In the genomic region with DNA sequence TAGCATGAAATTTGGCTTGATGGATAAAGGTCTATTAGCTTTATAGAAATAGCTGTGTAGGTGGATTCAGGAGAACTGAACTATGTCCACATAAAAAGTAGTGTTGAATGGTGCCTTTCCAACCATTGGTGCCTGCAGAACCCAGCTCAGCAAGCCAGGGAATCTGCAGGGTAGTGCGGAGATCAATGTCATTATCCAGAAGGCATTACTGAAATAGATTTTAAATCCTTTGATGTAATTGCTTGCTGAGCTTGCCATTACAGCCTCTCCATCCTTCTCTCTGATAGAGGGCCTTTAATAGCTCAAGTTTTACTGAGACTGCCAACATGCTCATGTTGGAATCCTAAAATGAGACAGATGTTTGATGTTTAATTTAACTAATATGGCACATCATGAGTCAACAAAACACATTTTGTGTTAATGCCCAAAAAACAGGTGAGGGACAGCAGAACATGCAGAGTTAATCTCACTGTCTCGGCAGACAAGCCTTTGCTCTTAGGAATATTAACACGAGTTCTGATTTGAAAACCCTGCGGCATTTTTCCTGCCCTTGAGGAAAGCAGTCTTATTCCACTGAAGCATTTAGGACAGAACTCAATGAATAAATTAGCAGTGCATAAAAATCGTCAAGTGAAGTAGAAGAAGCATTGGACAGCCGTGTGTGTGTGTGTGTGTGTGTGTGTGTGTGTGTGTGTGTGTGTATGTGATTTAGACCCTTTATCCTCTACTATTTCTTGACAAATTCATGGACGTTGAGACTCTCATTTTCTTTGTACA, we compare ENCODE assay signal across 21 mouse cellular contexts.
DNase-seq lines count a peak whose midpoint lies in the region; ATAC-seq lines count a peak whose summit lies in the region.
"Had no signal": no experiment of that assay in that cellular context is flagged by ENCODE, and none has a peak within 500 bp of the region (broad histone marks: within the 10 kb centered on the region; RNA-seq: fewer than 3 reads in every experiment).

No protein-coding gene starts in this region.

- no peaks in the 10 kb centered on the region for H3K4me1 ChIP-seq in hindbrain, embryonic 13.5 days (replicated peaks)
- no peaks in the 10 kb centered on the region for H3K4me1 ChIP-seq in hindbrain, embryonic 10.5 days (replicated peaks)
- H3K4me1 ChIP-seq in neural tube, embryonic 14.5 days (ENCODE audit: control insufficient read depth, insufficient read depth, low read length), result no peaks in the 10 kb centered on the region
- H3K4me1 ChIP-seq in midbrain, embryonic 14.5 days (ENCODE audit: control insufficient read depth, insufficient read depth, low read length), result no peaks in the 10 kb centered on the region
- H3K4me1 ChIP-seq in heart, embryonic 10.5 days, result no peaks in the 10 kb centered on the region
- H3K4me1 ChIP-seq: embryonic facial prominence, embryonic 15.5 days; liver, embryonic 15.5 days had no signal

- H3K9me3 ChIP-seq in hindbrain, embryonic 13.5 days, result no peaks in the 10 kb centered on the region
- H3K9me3 ChIP-seq in hindbrain, embryonic 10.5 days, result no peaks in the 10 kb centered on the region
- no peaks in the 10 kb centered on the region for H3K9me3 ChIP-seq in neural tube, embryonic 14.5 days (ENCODE audit: control insufficient read depth, low read length)
- H3K9me3 ChIP-seq in midbrain, embryonic 14.5 days (ENCODE audit: control insufficient read depth, low read length), result no peaks in the 10 kb centered on the region
- no peaks in the 10 kb centered on the region for H3K9me3 ChIP-seq in heart, embryonic 10.5 days
- H3K9me3 ChIP-seq: embryonic facial prominence, embryonic 15.5 days; liver, embryonic 15.5 days had no signal

- H3K4me2 ChIP-seq in hindbrain, embryonic 13.5 days, result no peak overlapping the region
- no peak overlapping the region for H3K4me2 ChIP-seq in neural tube, embryonic 14.5 days (ENCODE audit: low read depth, low read length)
- no peak overlapping the region for H3K4me2 ChIP-seq in midbrain, embryonic 14.5 days (ENCODE audit: low read length)
- H3K4me2 ChIP-seq: embryonic facial prominence, embryonic 15.5 days; liver, embryonic 15.5 days had no signal

- no peaks in the 10 kb centered on the region for H3K27me3 ChIP-seq in hindbrain, embryonic 13.5 days
- H3K27me3 ChIP-seq in hindbrain, embryonic 10.5 days (ENCODE audit: insufficient read depth, poor library complexity, severe bottlenecking), result no peaks in the 10 kb centered on the region
- H3K27me3 ChIP-seq in neural tube, embryonic 14.5 days (ENCODE audit: control insufficient read depth, insufficient read depth, low read length), result no peaks in the 10 kb centered on the region
- no peaks in the 10 kb centered on the region for H3K27me3 ChIP-seq in midbrain, embryonic 14.5 days (ENCODE audit: control insufficient read depth, insufficient read depth, low read length)
- H3K27me3 ChIP-seq in heart, embryonic 10.5 days (ENCODE audit: insufficient read depth, poor library complexity, severe bottlenecking), result no peaks in the 10 kb centered on the region
- H3K27me3 ChIP-seq: embryonic facial prominence, embryonic 15.5 days; liver, embryonic 15.5 days had no signal

- no peak overlapping the region for H3K4me3 ChIP-seq in hindbrain, embryonic 13.5 days
- no peak overlapping the region for H3K4me3 ChIP-seq in hindbrain, embryonic 10.5 days
- H3K4me3 ChIP-seq in neural tube, embryonic 14.5 days (ENCODE audit: low read depth, low read length), result no peak overlapping the region
- no peak overlapping the region for H3K4me3 ChIP-seq in midbrain, embryonic 14.5 days (replicated peaks; ENCODE audit: low read depth, low read length)
- H3K4me3 ChIP-seq in heart, embryonic 10.5 days, result no peak overlapping the region
- H3K4me3 ChIP-seq: embryonic facial prominence, embryonic 15.5 days; liver, embryonic 15.5 days; myocyte had no signal

- peak overlapping the region; percentile 64; the same call in 1 of the 2 replicates for H3K27ac ChIP-seq in hindbrain, embryonic 13.5 days
- no peak overlapping the region for H3K27ac ChIP-seq in hindbrain, embryonic 10.5 days
- 0 out of 2 replicates have a peak overlapping the region, but pooled peaks have one; percentile 22 for H3K27ac ChIP-seq in neural tube, embryonic 14.5 days (ENCODE audit: low read depth, low read length)
- no peak overlapping the region for H3K27ac ChIP-seq in midbrain, embryonic 14.5 days (replicated peaks; ENCODE audit: low read depth, low read length)
- no peak overlapping the region for H3K27ac ChIP-seq in heart, embryonic 10.5 days
- H3K27ac ChIP-seq: embryonic facial prominence, embryonic 15.5 days; liver, embryonic 15.5 days had no signal

- WGBS in hindbrain, embryonic 13.5 days, result 57% methylated on average over 7 of the region's 7 CpGs
- WGBS in hindbrain, embryonic 10.5 days, result 85% methylated on average over 7 of the region's 7 CpGs
- WGBS in neural tube, embryonic 14.5 days, result 60% methylated on average over 7 of the region's 7 CpGs
- 56% methylated on average over 7 of the region's 7 CpGs for WGBS in midbrain, embryonic 14.5 days
- 80% methylated on average over 7 of the region's 7 CpGs for WGBS in heart, embryonic 10.5 days

- H3K36me3 ChIP-seq in hindbrain, embryonic 13.5 days, result no peaks in the 10 kb centered on the region
- H3K36me3 ChIP-seq in hindbrain, embryonic 10.5 days, result no peaks in the 10 kb centered on the region
- H3K36me3 ChIP-seq in neural tube, embryonic 14.5 days (ENCODE audit: control insufficient read depth, insufficient read depth, low read length), result no peaks in the 10 kb centered on the region
- H3K36me3 ChIP-seq in midbrain, embryonic 14.5 days (ENCODE audit: control insufficient read depth, insufficient read depth, low read length), result no peaks in the 10 kb centered on the region
- H3K36me3 ChIP-seq in heart, embryonic 10.5 days, result no peaks in the 10 kb centered on the region
- H3K36me3 ChIP-seq: embryonic facial prominence, embryonic 15.5 days; liver, embryonic 15.5 days had no signal

- peak; percentile 39 for ATAC-seq in hindbrain, embryonic 13.5 days (ENCODE audit: low FRiP score)
- no peak; the same call in 1 of the 2 replicates for ATAC-seq in neural tube, embryonic 14.5 days (ENCODE audit: low read depth)
- ATAC-seq in midbrain, embryonic 14.5 days (ENCODE audit: low FRiP score, low TSS enrichment), result peak; percentile 40; the same call in 1 of the 2 replicates
- ATAC-seq: activated CD4-positive, CD25-positive, alpha-beta regulatory T cell, adult 4 months; inflammation-experienced regulatory T-cells, adult 6 months; lung, postnatal 0 days had no signal

- no peak for DNase-seq in hindbrain, embryonic 10.5 days (ENCODE audit: low spot score)
- DNase-seq in neural tube, embryonic 10.5 days (ENCODE audit: extremely low spot score, low spot score), result no peak
- peak; percentile 58 for DNase-seq in midbrain, embryonic 14.5 days
- no peak for DNase-seq in heart, embryonic 10.5 days (ENCODE audit: low spot score)
- no peak for DNase-seq in cerebellum, adult 9-11 months
- DNase-seq: adrenal gland, postnatal 14 days; cerebellum, adult 8-10 months; gastrocnemius, postnatal 14 days; heart, postnatal 10 days; kidney, adult 8-10 months; kidney, postnatal 36 days; layer of hippocampus, adult 9-11 months; thymus, adult 18-20 months had no signal

- H3K9ac ChIP-seq in hindbrain, embryonic 13.5 days, result no peak overlapping the region
- H3K9ac ChIP-seq in neural tube, embryonic 14.5 days (replicated peaks; ENCODE audit: low read depth, low read length), result no peak overlapping the region
- no peak overlapping the region for H3K9ac ChIP-seq in midbrain, embryonic 14.5 days (replicated peaks; ENCODE audit: low read length)
- H3K9ac ChIP-seq: embryonic facial prominence, embryonic 15.5 days; liver, embryonic 15.5 days had no signal

Comparison
In these comparisons a context has a peak if more than half of its experiments do, and no peak if none do; other contexts are left out.
1. H3K27ac ChIP-seq: peak in hindbrain, embryonic 13.5 days (single experiment) and neural tube, embryonic 14.5 days (single experiment); none in hindbrain, embryonic 10.5 days (single experiment), midbrain, embryonic 14.5 days (single experiment) and heart, embryonic 10.5 days (single experiment).